Mouse (Mus musculus): Measurements from ENCODE around the gene Rpl9-ps1.

GRCm38 (mm10) chr11:83638934-83639333 is 6.5 kb downstream of the Rpl9-ps1 start:
- TF ChIP-seq CTCF (IDR thresholded peaks at IDR 0.05; ENCODE audit: extremely low read depth, insufficient read depth, insufficient read length, insufficient replicate concordance): no peak
- TF ChIP-seq POLR2A (IDR thresholded peaks at IDR 0.05; ENCODE audit: low read depth, low read length): no peak
